Mouse (Mus musculus) stomach, embryonic 14.5 days (tissue): Measurements from ENCODE around the gene 1700020L24Rik. TPM values are rescaled to one million over a fixed set of nuclear protein-coding genes. Genes with fewer than 3 reads are reported as not detected.

Experiments
- ATAC-seq: fragments of 200-750 bp; cut with Nextera tagmentation; 2 replicates; pipeline ENCODE4 v1.8.0; 2017; ENCODE audit warnings: low read depth, moderate TSS enrichment; ENCODE audit not compliant: insufficient number of reproducible peaks, insufficient read depth, low FRiP score
- H3K27ac ChIP-seq: fragments of 300-500 bp; sonication (generic); 2 replicates; pipeline ENCODE4 v1.5.1; 2014; ENCODE audit warnings: mild to moderate bottlenecking, low read length, moderate library complexity, mixed read lengths
- H3K27me3 ChIP-seq: fragments of 300-500 bp; sonication (generic); 2 replicates; pipeline ENCODE4 v1.6.1; 2014; ENCODE audit warnings: low read length, control low read depth, mixed read lengths; ENCODE audit not compliant: control insufficient read depth, insufficient read depth
- H3K36me3 ChIP-seq: fragments of 300-500 bp; sonication (generic); 2 replicates; pipeline ENCODE4 v1.6.1; 2014; ENCODE audit warnings: mild to moderate bottlenecking, control low read depth, low read length, moderate library complexity, mixed read lengths; ENCODE audit not compliant: control insufficient read depth, insufficient read depth
- H3K4me1 ChIP-seq: fragments of 300-500 bp; sonication (generic); 2 replicates; pipeline ENCODE4 v1.6.1; 2014; ENCODE audit warnings: low read length, control low read depth, mixed read lengths; ENCODE audit not compliant: control insufficient read depth, insufficient read depth
- H3K4me2 ChIP-seq: fragments of 300-500 bp; sonication (generic); replicated peaks from 2 replicates; pipeline ENCODE4 v1.6.1; 2014; ENCODE audit warnings: low read depth, low read length, control low read depth
- H3K4me3 ChIP-seq: fragments of 300-500 bp; sonication (generic); 2 replicates; pipeline ENCODE4 v1.5.1; 2014; ENCODE audit warnings: low read depth, low read length, control low read depth
- H3K9ac ChIP-seq: fragments of 300-500 bp; sonication (generic); replicated peaks from 2 replicates; pipeline ENCODE4 v1.6.1; 2014; ENCODE audit warnings: low read depth, mild to moderate bottlenecking, control low read depth, low read length, moderate library complexity, mixed read lengths
- H3K9me3 ChIP-seq: fragments of 300-500 bp; sonication (generic); 2 replicates; pipeline ENCODE4 v1.6.1; 2016; ENCODE audit warnings: low read depth, low read length, control low read depth; ENCODE audit not compliant: control insufficient read depth
- WGBS: fragments of 180-500 bp; shearing (Covaris S2); extraction: QIAGEN DNeasy Blood & Tissue Kit; methylation state at CpG from one replicate; pipeline ENCODE4 v1.1.7; 2014; 5-methylcytosine and 5-hydroxymethylcytosine counted together
- polyA plus RNA-seq: library from polyadenylated mRNA; unstranded; fragments of >200 nt; fragmentation: Nextera tagmentation; extraction: Ambion mirVana; gene quantifications from 2 replicates; pipeline ENCODE4 v1.2.1, GENCODE M21; 2014

1700020L24Rik gene
- polyA plus RNA-seq, 1 experiment from 2014 or later: 1.5 TPM

DNA sequence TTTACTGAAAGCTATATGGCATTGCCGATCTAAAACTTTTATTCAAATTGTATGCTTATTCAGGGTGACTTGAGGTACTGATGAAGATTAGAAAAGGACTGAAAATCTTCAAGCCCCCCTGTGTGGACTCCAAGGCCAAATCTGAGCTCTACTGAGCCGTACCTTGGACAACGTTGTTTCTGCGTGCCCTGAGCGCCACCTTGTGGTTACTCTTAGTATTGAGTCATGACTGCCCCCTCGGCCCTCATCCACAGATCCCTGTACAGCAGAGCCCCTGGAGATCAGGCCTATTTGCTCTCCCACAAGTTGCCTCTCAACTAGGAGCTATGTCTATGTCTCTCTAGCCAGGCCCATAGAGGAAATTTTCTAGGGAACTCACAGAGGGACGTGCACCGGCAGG is 12.8 kb upstream of the 1700020L24Rik start:
- no peak overlapping the region for H3K4me2 ChIP-seq
- H3K27ac ChIP-seq: no peak overlapping the region
- H3K36me3 ChIP-seq: no peaks in the 10 kb centered on the region
- no peak overlapping the region for H3K4me3 ChIP-seq
- no peak overlapping the region for H3K9ac ChIP-seq
- 7% methylated on average over 8 of the region's 8 CpGs for WGBS
- no peaks in the 10 kb centered on the region for H3K9me3 ChIP-seq
- ATAC-seq: no peak
- no peaks in the 10 kb centered on the region for H3K4me1 ChIP-seq
- H3K27me3 ChIP-seq: peaks cover 21% of the 10 kb centered on the region; the same call in 1 of the 2 replicates

DNA sequence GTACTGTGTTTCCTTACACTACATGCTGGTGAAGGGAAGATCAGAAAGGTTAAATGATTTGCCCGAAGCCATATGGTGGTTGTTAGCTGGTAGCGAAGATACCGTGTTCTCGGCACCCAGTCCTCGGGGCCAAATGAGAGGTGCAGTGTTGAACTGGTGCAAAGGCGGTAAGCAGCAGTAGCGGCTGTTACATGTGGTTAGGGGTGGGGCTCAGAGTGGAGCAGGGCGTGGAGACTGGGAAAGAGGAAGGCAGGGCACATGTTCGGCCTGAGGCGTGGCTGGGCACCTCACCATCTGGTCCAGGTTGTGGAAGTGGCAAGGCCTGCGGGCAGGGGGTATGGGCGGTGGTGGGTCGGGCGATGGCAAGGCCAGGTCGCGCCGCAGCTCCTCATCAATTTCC is 10.5 kb upstream of the 1700020L24Rik start:
- Histone ChIP-seq H3K27me3 (peaks cover 11% of the 10 kb centered on the region; the same call in 1 of the 2 replicates), H3K4me2 (no peak overlapping the region), H3K9me3 (no peaks in the 10 kb centered on the region), H3K9ac (no peak overlapping the region), H3K4me3 (no peak overlapping the region), H3K36me3 (no peaks in the 10 kb centered on the region), H3K27ac (no peak overlapping the region), H3K4me1 (no peaks in the 10 kb centered on the region)
- 28% methylated on average over 17 of the region's 17 CpGs for WGBS
- no peak for ATAC-seq

DNA sequence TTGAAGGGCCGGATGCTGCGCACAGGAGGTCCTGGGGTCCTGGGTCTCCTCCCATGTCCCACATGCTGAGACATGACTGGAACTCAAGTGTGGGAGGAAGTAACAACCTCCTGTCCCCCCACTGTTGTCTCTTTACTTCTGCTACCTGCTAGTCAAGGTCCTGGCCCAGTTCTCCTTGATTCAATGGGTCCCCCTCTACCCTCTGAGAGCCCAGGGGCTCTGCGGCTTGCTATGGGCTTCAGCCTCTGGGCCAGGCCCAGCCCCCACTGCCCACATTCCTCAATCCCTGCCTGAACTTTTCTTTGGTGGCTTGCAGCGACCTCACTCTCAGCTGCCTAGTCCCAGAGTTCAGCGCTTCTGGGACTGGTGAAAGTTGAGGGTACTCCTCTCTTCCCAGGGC is 8.1 kb upstream of the 1700020L24Rik start, which contains the start of gene Gas2l2:
Gene Gas2l2, minus strand, starts transcription at position 101 of the 400 bp plus-strand sequence.
- Histone ChIP-seq H3K4me2 (no peak within 1 kb of the TSS), H3K27ac (no peak within 1 kb of the TSS), H3K36me3 (no peaks in the 10 kb centered on the region), H3K9me3 (no peaks in the 10 kb centered on the region), H3K27me3 (peaks cover 11% of the 10 kb centered on the region; the same call in 1 of the 2 replicates), H3K4me3 (no peak within 1 kb of the TSS), H3K4me1 (no peaks in the 10 kb centered on the region), H3K9ac (no peak within 1 kb of the TSS)
- ATAC-seq: no peak
- 50% methylated on average over 5 of the region's 5 CpGs for WGBS

DNA sequence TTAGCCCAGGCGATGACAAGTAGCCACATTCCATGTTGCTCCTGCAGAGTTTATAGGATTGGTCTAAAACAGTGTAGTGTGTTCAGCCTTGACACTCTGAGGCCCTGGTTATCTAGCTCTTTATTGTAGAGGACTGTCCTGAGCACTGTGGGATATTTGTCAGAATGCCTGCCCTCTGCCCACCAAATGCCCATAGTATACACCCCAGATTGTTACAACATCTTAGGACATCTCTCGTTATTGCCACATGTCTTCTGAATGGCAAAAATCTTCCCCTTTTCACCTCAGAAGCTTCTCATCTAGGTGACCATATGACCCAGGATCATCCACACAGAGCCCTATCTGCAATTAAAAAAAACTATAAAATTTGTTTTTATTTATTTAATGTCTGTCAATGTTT is 4.9 kb upstream of the 1700020L24Rik start:
- Histone ChIP-seq H3K27ac (no peak overlapping the region), H3K36me3 (no peaks in the 10 kb centered on the region), H3K9ac (no peak overlapping the region), H3K9me3 (no peaks in the 10 kb centered on the region), H3K4me1 (no peaks in the 10 kb centered on the region), H3K4me3 (no peak overlapping the region), H3K27me3 (0 out of 2 replicates have a peak, but pooled peaks cover 2% of the 10 kb centered on the region), H3K4me2 (no peak overlapping the region)
- no peak for ATAC-seq
- 73% methylated on average over 2 of the region's 2 CpGs for WGBS

DNA sequence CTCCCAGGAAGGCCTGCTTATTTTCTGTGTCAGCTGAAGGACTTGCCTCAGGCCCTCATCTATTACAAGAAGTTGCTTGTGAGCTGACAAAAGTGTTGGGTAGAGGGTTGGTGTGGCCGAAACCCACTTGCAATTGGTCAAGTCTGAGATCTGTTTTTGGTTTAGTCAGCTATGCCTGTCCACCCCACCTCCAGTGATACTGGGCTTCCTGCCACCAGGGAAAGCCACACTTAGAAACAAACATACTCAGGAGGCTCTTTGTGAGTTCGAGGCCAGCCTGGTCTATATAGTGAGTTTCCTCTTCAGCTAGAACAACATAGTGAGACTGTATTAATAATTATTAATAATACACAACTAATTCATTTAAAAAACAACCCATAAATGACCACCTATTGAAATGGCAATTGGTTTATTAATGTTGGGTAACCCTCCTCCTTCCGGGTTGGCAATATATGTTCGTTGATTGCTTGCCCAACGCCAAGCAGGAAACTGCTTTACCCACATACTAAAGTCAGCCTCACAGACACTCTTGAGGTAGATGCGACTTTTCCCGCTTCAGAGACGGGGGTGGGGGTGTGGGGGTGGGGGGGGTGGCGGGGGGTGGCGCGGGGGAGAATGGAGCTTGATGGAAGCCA is 2.1 kb downstream of the 1700020L24Rik start:
- 27% methylated on average over 11 of the region's 11 CpGs for WGBS
- Histone ChIP-seq H3K9me3 (no peaks in the 10 kb centered on the region), H3K4me3 (peak overlapping the region; percentile 47; the same call in 1 of the 2 replicates), H3K4me2 (peak overlapping the region; percentile 91), H3K27me3 (peaks cover 21% of the 10 kb centered on the region), H3K9ac (no peak overlapping the region), H3K36me3 (no peaks in the 10 kb centered on the region), H3K4me1 (peaks cover 5% of the 10 kb centered on the region; the same call in 1 of the 2 replicates), H3K27ac (no peak overlapping the region)
- ATAC-seq: no peak

DNA sequence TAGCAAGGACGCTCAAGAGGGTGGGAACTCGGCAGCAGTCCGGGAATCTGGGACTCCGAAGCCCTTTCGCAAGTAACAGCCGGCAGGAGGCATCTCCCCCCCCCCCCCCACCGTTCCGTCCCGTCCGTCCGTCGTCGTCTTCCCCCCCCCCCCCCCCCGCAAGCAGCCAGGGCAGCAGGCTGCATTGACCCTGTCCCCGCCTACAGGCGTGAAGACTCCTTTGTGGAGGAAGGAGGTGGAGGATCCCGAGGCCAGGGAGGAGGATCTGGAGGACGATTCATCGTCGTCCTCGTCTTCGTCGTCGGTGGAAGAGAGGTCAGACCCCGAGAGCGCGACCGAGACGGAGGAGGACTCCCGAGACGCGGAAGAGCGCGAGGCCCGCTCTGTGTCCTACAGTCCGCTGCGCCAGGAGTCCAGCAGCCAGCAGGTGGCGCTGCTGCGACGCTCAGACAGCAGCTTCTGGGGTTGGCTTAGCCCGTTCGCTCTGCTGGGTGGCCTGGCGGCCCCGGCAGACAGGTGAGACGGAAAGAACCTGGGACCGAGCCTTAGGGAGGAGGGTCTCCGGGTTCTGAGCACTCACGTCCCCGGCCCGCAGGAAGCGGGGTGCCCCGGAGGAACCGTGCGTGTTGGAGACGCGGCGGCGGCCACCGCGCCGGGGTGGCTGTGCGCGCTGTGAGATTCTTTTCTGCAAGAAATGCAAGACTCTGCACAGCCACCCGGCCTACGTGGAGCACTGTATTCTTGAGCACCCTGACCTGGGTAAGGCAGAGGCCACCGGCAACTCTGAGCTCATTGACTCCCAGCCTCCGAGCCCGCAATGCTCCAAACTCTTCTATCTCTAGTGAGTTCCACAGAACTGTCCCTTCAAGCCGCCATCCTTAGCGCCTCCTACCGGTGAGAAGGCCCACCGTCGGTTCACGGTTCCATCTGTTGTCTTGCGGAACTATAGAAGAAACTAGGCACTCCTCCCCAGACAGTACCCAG is 2.9 kb downstream of the 1700020L24Rik start:
- Histone ChIP-seq H3K27ac (0 out of 2 replicates have a peak overlapping the region, but pooled peaks have one; percentile 21), H3K27me3 (peaks cover 24% of the 10 kb centered on the region), H3K36me3 (no peaks in the 10 kb centered on the region), H3K9me3 (no peaks in the 10 kb centered on the region), H3K4me3 (peak overlapping the region; percentile 47), H3K4me2 (peak overlapping the region; percentile 91), H3K4me1 (peaks cover 9% of the 10 kb centered on the region; the same call in 1 of the 2 replicates), H3K9ac (peak overlapping the region; percentile 30; the same call in 1 of the 2 replicates)
- WGBS: under 1% methylated on average over 63 of the region's 75 CpGs
- peak; percentile 87 for ATAC-seq

DNA sequence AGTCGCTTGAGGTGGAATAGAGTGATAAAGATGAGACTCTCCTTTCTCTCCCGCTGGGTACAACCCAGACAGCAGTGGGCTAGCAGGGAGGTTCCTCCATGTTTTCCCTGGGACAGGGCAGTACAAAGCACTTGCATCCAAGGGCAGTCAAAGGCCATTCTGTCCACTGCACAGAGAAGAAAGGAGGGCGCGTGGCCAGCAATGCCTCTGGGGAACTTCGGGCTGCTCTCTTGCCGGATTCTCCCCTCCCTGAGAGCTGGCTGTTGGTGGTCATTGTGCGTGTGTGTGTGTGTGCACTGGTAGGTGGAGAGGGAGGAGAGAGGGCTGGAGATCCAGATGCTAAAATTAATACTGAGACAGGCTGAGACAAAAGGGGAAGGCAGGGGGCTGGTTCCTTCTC is 3.8 kb downstream of the 1700020L24Rik start:
- Histone ChIP-seq H3K36me3 (no peaks in the 10 kb centered on the region), H3K4me2 (no peak overlapping the region; the same call in 1 of the 2 replicates), H3K9me3 (no peaks in the 10 kb centered on the region), H3K4me3 (peak overlapping the region; percentile 47; the same call in 1 of the 2 replicates), H3K4me1 (peaks cover 9% of the 10 kb centered on the region; the same call in 1 of the 2 replicates), H3K9ac (no peak overlapping the region), H3K27me3 (peaks cover 24% of the 10 kb centered on the region), H3K27ac (no peak overlapping the region)
- WGBS: 52% methylated on average over 7 of the region's 7 CpGs
- no peak for ATAC-seq

DNA sequence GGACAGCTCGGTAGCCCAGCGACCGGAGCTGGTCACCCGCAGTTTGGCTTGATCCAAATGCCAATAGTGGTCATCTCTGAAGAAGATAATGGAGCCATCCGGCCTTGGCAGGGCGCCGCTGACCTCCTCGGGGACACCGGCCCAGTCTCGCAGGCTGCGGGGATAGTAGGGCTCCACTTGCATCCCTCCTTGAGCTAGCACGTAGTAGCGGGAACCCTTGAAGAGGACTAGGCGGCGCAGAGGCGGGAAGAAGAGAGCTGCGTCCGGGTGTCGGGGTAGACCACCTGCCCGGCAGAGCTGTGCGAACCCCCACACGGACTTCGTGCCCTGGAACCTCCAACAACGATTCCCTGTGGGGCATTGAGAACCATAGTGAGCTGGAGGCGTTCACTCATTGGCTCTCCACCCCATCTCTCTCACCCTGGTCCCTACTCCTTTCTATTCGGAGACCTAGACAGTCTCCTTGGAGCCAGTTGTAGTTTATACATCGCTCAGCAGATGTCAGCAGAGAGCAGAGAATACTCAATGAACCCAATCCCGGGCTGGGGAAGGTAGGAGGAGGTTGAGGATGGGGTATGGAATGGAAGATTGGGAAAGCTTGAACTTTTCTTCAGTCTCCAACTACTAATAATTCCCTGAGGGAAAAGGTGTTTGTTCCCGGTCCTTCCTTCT is 5.3 kb downstream of the 1700020L24Rik start:
- Histone ChIP-seq H3K4me2 (peak overlapping the region; percentile 26), H3K27me3 (peaks cover 24% of the 10 kb centered on the region), H3K36me3 (no peaks in the 10 kb centered on the region), H3K4me3 (no peak overlapping the region), H3K4me1 (peaks cover 15% of the 10 kb centered on the region; the same call in 1 of the 2 replicates), H3K9ac (no peak overlapping the region), H3K9me3 (no peaks in the 10 kb centered on the region), H3K27ac (no peak overlapping the region)
- WGBS: 15% methylated on average over 29 of the region's 29 CpGs
- no peak for ATAC-seq
